In the genomic region with DNA sequence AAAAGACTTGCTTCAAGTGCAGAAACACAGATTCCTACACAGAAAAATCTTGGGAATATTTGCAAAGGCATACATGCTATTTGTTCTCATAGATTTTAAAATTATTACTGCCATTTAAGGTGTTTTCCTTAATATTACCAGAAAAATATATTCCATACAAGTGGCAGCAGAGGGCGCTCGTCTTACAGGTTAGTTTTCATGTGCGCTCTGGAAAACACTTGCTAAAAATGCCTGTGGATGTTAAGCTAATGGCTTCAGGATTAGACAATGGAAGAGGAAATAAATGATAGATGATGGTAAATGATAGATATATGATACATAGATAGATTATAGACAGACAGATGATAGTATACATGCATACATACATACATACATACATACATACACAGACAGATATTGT, we compare ENCODE assay signal across 7 mouse cellular contexts. TPM values are rescaled to one million over a fixed set of nuclear protein-coding genes. Genes with fewer than 3 reads are reported as not detected.
A peak's percentile ranks its signal among the peaks of the same experiment; 100 is the strongest.
DNase-seq lines count a peak whose midpoint lies in the region; ATAC-seq and TF ChIP-seq lines count a peak whose summit lies in the region.

No protein-coding gene starts in this region.

- no peak overlapping the region for H3K4me3 ChIP-seq in layer of hippocampus, adult 2 months
- H3K4me3 ChIP-seq in forebrain, embryonic 15.5 days: no peak overlapping the region
- H3K4me3 ChIP-seq in lung, postnatal 0 days (ENCODE audit: low read depth, low read length): no peak overlapping the region

- no peaks in the 10 kb centered on the region for H3K36me3 ChIP-seq in forebrain, embryonic 15.5 days
- no peaks in the 10 kb centered on the region for H3K36me3 ChIP-seq in lung, postnatal 0 days (ENCODE audit: insufficient read depth, low read length)

- TF ChIP-seq EP300 in lung, postnatal 0 days (IDR thresholded peaks at IDR 0.05): no peak; the same call in 1 of the 2 replicates

- no peak for ATAC-seq in forebrain, embryonic 15.5 days (replicated peaks)
- no peak for ATAC-seq in lung, postnatal 0 days

- no peaks in the 10 kb centered on the region for H3K9me3 ChIP-seq in forebrain, embryonic 15.5 days
- no peaks in the 10 kb centered on the region for H3K9me3 ChIP-seq in lung, postnatal 0 days (ENCODE audit: low read length)

- WGBS in forebrain, embryonic 15.5 days: 3% methylated on average over 3 of the region's 3 CpGs
- 2% methylated on average over 3 of the region's 3 CpGs for WGBS in lung, postnatal 0 days

- peak; percentile 88 for TF ChIP-seq CTCF in layer of hippocampus, adult 2 months (conservative IDR thresholded peaks at IDR 0.05)
- peak; percentile 78 for TF ChIP-seq CTCF in lung, postnatal 0 days (IDR thresholded peaks at IDR 0.05)

- no peak overlapping the region for H3K4me2 ChIP-seq in forebrain, embryonic 15.5 days (replicated peaks)
- H3K4me2 ChIP-seq in lung, postnatal 0 days (replicated peaks; ENCODE audit: low read depth, low read length): no peak overlapping the region

- H3K4me1 ChIP-seq in forebrain, embryonic 15.5 days: 0 out of 2 replicates have a peak, but pooled peaks cover 4% of the 10 kb centered on the region
- no peaks in the 10 kb centered on the region for H3K4me1 ChIP-seq in lung, postnatal 0 days (ENCODE audit: insufficient read depth, low read depth, low read length)

- H3K9ac ChIP-seq in forebrain, embryonic 15.5 days (replicated peaks): no peak overlapping the region
- no peak overlapping the region for H3K9ac ChIP-seq in lung, postnatal 0 days (replicated peaks; ENCODE audit: low read depth)

- no peaks in the 10 kb centered on the region for H3K27me3 ChIP-seq in forebrain, embryonic 15.5 days
- H3K27me3 ChIP-seq in lung, postnatal 0 days (replicated peaks; ENCODE audit: insufficient read depth, low read length): no peaks in the 10 kb centered on the region

- peak; percentile 55 to 65 for DNase-seq in layer of hippocampus, adult 2 months (ENCODE audit: low spot score in 2 of 2)
- DNase-seq in layer of hippocampus, postnatal 36 days: no peak
- peak; percentile 6 for DNase-seq in MEL-GATA-1-ER (ENCODE audit: extremely low read depth, low read depth)
- DNase-seq in brain, embryonic 18.5 days (ENCODE audit: low read depth, low spot score): peak; percentile 63
- DNase-seq in lung, postnatal 0 days (ENCODE audit: low spot score): peak; percentile 83
- peak; percentile 64 for DNase-seq in thymus, postnatal 4 days

- peak overlapping the region; percentile 78 for H3K27ac ChIP-seq in layer of hippocampus, adult 2 months
- 0 out of 2 replicates have a peak overlapping the region, but pooled peaks have one; percentile 46 for H3K27ac ChIP-seq in forebrain, embryonic 15.5 days (replicated peaks)
- H3K27ac ChIP-seq in lung, postnatal 0 days (ENCODE audit: low read length): no peak overlapping the region

RNA-seq across cellular contexts. Expression of a gene that starts 37.6 kb away (rescaled TPM):
- total RNA-seq in layer of hippocampus, adult 2 months (2021): 100 to 1,000 TPM; 399 to 401 TPM
- total RNA-seq in layer of hippocampus, postnatal 36 days (2021): 100 to 1,000 TPM; 339 to 403 TPM
- 3.6 and 4.6 TPM in 2 replicates for polyA plus RNA-seq in forebrain, embryonic 15.5 days (2015; fragmentation: Nextera tagmentation; extraction: Ambion mirVana)
- 2.7 and 3.7 TPM in 2 replicates for polyA plus RNA-seq in lung, postnatal 0 days (2015; fragmentation: Nextera tagmentation; extraction: Ambion mirVana)

Comparison
In these comparisons a context has a peak if more than half of its experiments do, and no peak if none do; other contexts are left out.
1. DNase-seq: peak in layer of hippocampus, adult 2 months (2 of 2), MEL-GATA-1-ER (single experiment), brain, embryonic 18.5 days (single experiment), lung, postnatal 0 days (single experiment) and thymus, postnatal 4 days (single experiment); none in layer of hippocampus, postnatal 36 days (0 of 2).